Mouse (Mus musculus): ENCODE results near the gene Prnp. TPM values are rescaled to one million over a fixed set of nuclear protein-coding genes. Genes with fewer than 3 reads are reported as not detected.

Gene Prnp
- polyA plus RNA-seq, 1 experiment = 108 TPM

- no peak for DNase-seq (ENCODE audit: low read depth)
- TF ChIP-seq CTCF (IDR thresholded peaks at IDR 0.05; ENCODE audit: borderline replicate concordance, extremely low read depth, insufficient read depth, insufficient read length) (no peak), POLR2A (IDR thresholded peaks at IDR 0.05; ENCODE audit: borderline replicate concordance, extremely low read depth, insufficient read depth, insufficient read length, poor library complexity, severe bottlenecking) (no peak)
Measured at GRCm38 (mm10) chr2:131976663-131977062, 66.9 kb downstream of the Prnp start.

DNA sequence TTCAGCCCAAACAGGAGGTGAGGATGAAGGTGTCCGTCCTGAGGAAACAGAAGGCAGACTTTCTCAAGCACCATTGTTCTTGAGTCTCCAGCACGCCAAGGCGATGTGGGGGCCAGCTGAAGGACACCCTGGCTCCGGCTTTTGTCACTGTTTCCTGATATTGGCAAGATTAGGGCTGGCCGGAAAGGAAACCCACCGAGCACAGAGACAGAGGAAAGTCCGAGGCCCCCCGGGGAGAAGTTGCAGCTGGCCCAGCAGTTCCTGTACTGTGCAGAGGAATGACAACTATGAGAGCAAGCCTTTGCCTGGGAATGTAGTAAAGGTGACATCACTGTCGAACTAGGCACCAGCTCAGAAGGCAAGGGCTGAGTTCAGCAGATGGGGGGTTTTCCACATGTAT lies 71.1 kb downstream of the Prnp start:
- TF ChIP-seq POLR2A (IDR thresholded peaks at IDR 0.05; ENCODE audit: borderline replicate concordance, extremely low read depth, insufficient read depth, insufficient read length, poor library complexity, severe bottlenecking) = no peak
- no peak for TF ChIP-seq CTCF (IDR thresholded peaks at IDR 0.05; ENCODE audit: borderline replicate concordance, extremely low read depth, insufficient read depth, insufficient read length)
- no peak for DNase-seq (ENCODE audit: low read depth)

- no peak for TF ChIP-seq POLR2A (IDR thresholded peaks at IDR 0.05; ENCODE audit: borderline replicate concordance, extremely low read depth, insufficient read depth, insufficient read length, poor library complexity, severe bottlenecking)
- peak; percentile 87 for TF ChIP-seq CTCF (IDR thresholded peaks at IDR 0.05; ENCODE audit: borderline replicate concordance, extremely low read depth, insufficient read depth, insufficient read length)
- DNase-seq (ENCODE audit: low read depth) = peak; percentile 91
Measured at GRCm38 (mm10) chr2:131982546-131983196, 72.9 kb downstream of the Prnp start.

GRCm38 (mm10) chr2:131987950-131988349 lies 78.2 kb downstream of the Prnp start:
- no peak for DNase-seq (ENCODE audit: low read depth)

More at GRCm38 (mm10) chr2:131987950-131988349, 78.2 kb downstream of the Prnp start:
- no peak for TF ChIP-seq POLR2A (IDR thresholded peaks at IDR 0.05; ENCODE audit: borderline replicate concordance, extremely low read depth, insufficient read depth, insufficient read length, poor library complexity, severe bottlenecking)
- no peak for TF ChIP-seq CTCF (IDR thresholded peaks at IDR 0.05; ENCODE audit: borderline replicate concordance, extremely low read depth, insufficient read depth, insufficient read length)

Other genes with a start within 250 kb of the Prnp start
- 0.03 and 0.04 TPM in 2 replicates for gene Erv3, start 50.2 kb upstream of the Prnp start, polyA plus RNA-seq (2012; rRNA removed)
- gene Prn, start within 50 bp of the Prnp start, polyA plus RNA-seq (2012; rRNA removed) = not detected in 2 replicates
- gene Prnd, start 40.9 kb downstream of the Prnp start, polyA plus RNA-seq (2012; rRNA removed) = 12.5 and 13.5 TPM in 2 replicates
- gene Rassf2, start 120.3 kb downstream of the Prnp start, polyA plus RNA-seq (2012; rRNA removed) = 17.4 and 34.9 TPM in 2 replicates
- gene Slc23a2, start 235.2 kb downstream of the Prnp start, polyA plus RNA-seq (2012; rRNA removed) = 36.3 and 40.9 TPM in 2 replicates

Data from brain, embryonic 14.5 days (tissue).